Mouse (Mus musculus): ENCODE data around the gene Lad1.

Gene Lad1

GRCm38 (mm10) chr1:135807546-135807945 lies 10.9 kb upstream of the Lad1 start:
- no peak for DNase-seq (ENCODE audit: low read depth)

- no peak for DNase-seq (ENCODE audit: low read depth)
These were observed 8.2 kb upstream of the Lad1 start for GRCm38 (mm10) chr1:135810180-135810579.

- peak; percentile 73 for DNase-seq (ENCODE audit: low read depth)
These were observed 7.3 kb upstream of the Lad1 start for GRCm38 (mm10) chr1:135811016-135811646.

GRCm38 (mm10) chr1:135812205-135812604 lies 6.2 kb upstream of the Lad1 start:
- no peak for DNase-seq (ENCODE audit: low read depth)

- no peak for DNase-seq (ENCODE audit: low read depth)
These were observed 5.8 kb upstream of the Lad1 start for GRCm38 (mm10) chr1:135812618-135813017.

- no peak for DNase-seq (ENCODE audit: low read depth)
These were observed 5.3 kb upstream of the Lad1 start for GRCm38 (mm10) chr1:135813071-135813470.

GRCm38 (mm10) chr1:135813687-135814395 lies 4.6 kb upstream of the Lad1 start:
- DNase-seq (ENCODE audit: low read depth), result no peak

GRCm38 (mm10) chr1:135814531-135814930 lies 3.9 kb upstream of the Lad1 start:
- no peak for DNase-seq (ENCODE audit: low read depth)

- no peak for DNase-seq (ENCODE audit: low read depth)
These were observed 803 bp upstream of the Lad1 start for GRCm38 (mm10) chr1:135817595-135817994.

- no peak for DNase-seq (ENCODE audit: low read depth)
These were observed 1.7 kb downstream of the Lad1 start for GRCm38 (mm10) chr1:135820071-135820470.

GRCm38 (mm10) chr1:135820736-135821364 lies 2.5 kb downstream of the Lad1 start:
- DNase-seq (ENCODE audit: low read depth), result peak; percentile 63

- no peak for DNase-seq (ENCODE audit: low read depth)
These were observed 3.4 kb downstream of the Lad1 start for GRCm38 (mm10) chr1:135821780-135822179.

- DNase-seq (ENCODE audit: low read depth), result peak; percentile 78
These were observed 10.5 kb downstream of the Lad1 start for GRCm38 (mm10) chr1:135828918-135829317.

- DNase-seq (ENCODE audit: low read depth), result peak; percentile 6
These were observed 15.9 kb downstream of the Lad1 start for GRCm38 (mm10) chr1:135834206-135834859.

GRCm38 (mm10) chr1:135834983-135835382 lies 16.6 kb downstream of the Lad1 start:
- no peak for DNase-seq (ENCODE audit: low read depth)

- no peak for DNase-seq (ENCODE audit: low read depth)
These were observed 17.5 kb downstream of the Lad1 start, which contains the start of gene Tnnt2 for GRCm38 (mm10) chr1:135835716-135836483. Gene Tnnt2 (plus strand): TSS chr1:135836354.

- DNase-seq (ENCODE audit: low read depth), result no peak
These were observed 20.2 kb downstream of the Lad1 start for GRCm38 (mm10) chr1:135838626-135839025.

- no peak for DNase-seq (ENCODE audit: low read depth)
These were observed 20.7 kb downstream of the Lad1 start for GRCm38 (mm10) chr1:135839065-135839464.

- DNase-seq (ENCODE audit: low read depth), result no peak
These were observed 22.4 kb downstream of the Lad1 start for GRCm38 (mm10) chr1:135840675-135841395.

- DNase-seq (ENCODE audit: low read depth), result no peak
These were observed 25.3 kb downstream of the Lad1 start for GRCm38 (mm10) chr1:135843519-135844262.
